In genomic region chr8:25353822-25354770, GRCm38 (mm10) we compare ENCODE assay signal across 8 mouse cellular contexts.
DNase-seq lines count a peak whose midpoint lies in the region; ATAC-seq lines count a peak whose summit lies in the region.

No protein-coding gene starts in this region.

- DNase-seq in cerebellum, postnatal 4 days (ENCODE audit: low spot score in 2 of 2): no peak
- peak; percentile 41 for DNase-seq in cerebellum, adult 11 months
- no peak for DNase-seq in liver, embryonic 13.5 days
- no peak for DNase-seq in ovary, postnatal 36 days (ENCODE audit: low spot score)
- DNase-seq in frontal cortex, postnatal 10 days (ENCODE audit: low spot score in 2 of 2): no peak

- H3K27me3 ChIP-seq in forebrain, embryonic 15.5 days: no peaks in the 10 kb centered on the region
- H3K27me3 ChIP-seq in liver, embryonic 13.5 days: peaks cover 31% of the 10 kb centered on the region
- H3K27me3 ChIP-seq in stomach, embryonic 15.5 days (replicated peaks): peaks cover 3% of the 10 kb centered on the region

- peak overlapping the region; percentile 29; the same call in 1 of the 2 replicates for H3K4me2 ChIP-seq in forebrain, embryonic 15.5 days (replicated peaks)
- peak overlapping the region; percentile 34 for H3K4me2 ChIP-seq in liver, embryonic 13.5 days
- peak overlapping the region; percentile 46 for H3K4me2 ChIP-seq in stomach, embryonic 15.5 days

- H3K9ac ChIP-seq in forebrain, embryonic 15.5 days (replicated peaks): 0 out of 2 replicates have a peak overlapping the region, but pooled peaks have one; percentile 8
- no peak overlapping the region for H3K9ac ChIP-seq in liver, embryonic 13.5 days
- H3K9ac ChIP-seq in stomach, embryonic 15.5 days: no peak overlapping the region

- no peaks in the 10 kb centered on the region for H3K9me3 ChIP-seq in forebrain, embryonic 15.5 days
- no peaks in the 10 kb centered on the region for H3K9me3 ChIP-seq in liver, embryonic 13.5 days (replicated peaks)
- H3K9me3 ChIP-seq in stomach, embryonic 15.5 days: no peaks in the 10 kb centered on the region

- H3K4me3 ChIP-seq in forebrain, embryonic 15.5 days: no peak overlapping the region
- H3K4me3 ChIP-seq in liver, embryonic 13.5 days (replicated peaks): 0 out of 2 replicates have a peak overlapping the region, but pooled peaks have one; percentile 3
- 0 out of 2 replicates have a peak overlapping the region, but pooled peaks have one; percentile 3 for H3K4me3 ChIP-seq in stomach, embryonic 15.5 days (replicated peaks)

- no peaks in the 10 kb centered on the region for H3K36me3 ChIP-seq in forebrain, embryonic 15.5 days
- H3K36me3 ChIP-seq in liver, embryonic 13.5 days: no peaks in the 10 kb centered on the region
- H3K36me3 ChIP-seq in stomach, embryonic 15.5 days: no peaks in the 10 kb centered on the region

- no peak overlapping the region for H3K27ac ChIP-seq in forebrain, embryonic 15.5 days (replicated peaks)
- H3K27ac ChIP-seq in liver, embryonic 13.5 days: no peak overlapping the region
- H3K27ac ChIP-seq in stomach, embryonic 15.5 days: no peak overlapping the region

- WGBS in forebrain, embryonic 15.5 days: 16% methylated on average over 27 of the region's 27 CpGs
- 5% methylated on average over 27 of the region's 27 CpGs for WGBS in liver, embryonic 13.5 days (ENCODE audit: insufficient replicate concordance)
- WGBS in stomach, embryonic 15.5 days: 11% methylated on average over 27 of the region's 27 CpGs

- 0 out of 2 replicates have a peak, but pooled peaks have one; percentile 29 for ATAC-seq in cerebellum, adult (ENCODE audit: insufficient number of reproducible peaks, low FRiP score, low TSS enrichment)
- no peak for ATAC-seq in forebrain, embryonic 15.5 days (replicated peaks)
- ATAC-seq in liver, embryonic 13.5 days (ENCODE audit: low read depth): no peak
- no peak; the same call in 1 of the 2 replicates for ATAC-seq in stomach, embryonic 15.5 days (ENCODE audit: insufficient read depth, low FRiP score, low read depth)

- peaks cover 8% of the 10 kb centered on the region for H3K4me1 ChIP-seq in forebrain, embryonic 15.5 days
- H3K4me1 ChIP-seq in liver, embryonic 13.5 days (replicated peaks): no peaks in the 10 kb centered on the region
- H3K4me1 ChIP-seq in stomach, embryonic 15.5 days: peaks cover 3% of the 10 kb centered on the region; the same call in 1 of the 2 replicates
